Mouse (Mus musculus) small intestine, adult 2 months (tissue): ENCODE measurements around the gene Pnpla3.

Source experiments
- CTCF ChIP-seq: fragments of 200-500 bp; IDR thresholded peaks from 2 replicates; pipeline ENCODE4 v1.5.1; 2012; ENCODE audit warnings: low read depth, mild to moderate bottlenecking, control low read depth, inconsistent platforms, low read length, moderate library complexity, mixed read lengths; ENCODE audit not compliant: insufficient replicate concordance, insufficient read length; ENCODE audit errors: extremely low read depth
- POLR2A ChIP-seq: fragments of 200-500 bp; IDR thresholded peaks from 2 replicates; pipeline ENCODE4 v1.6.1; 2012; ENCODE audit warnings: low read depth, mild to moderate bottlenecking, control low read depth, inconsistent platforms, low read length, moderate library complexity

GRCm38 (mm10) chr15:84188887-84189530 lies 21.4 kb downstream of the Pnpla3 start:
- TF ChIP-seq CTCF = no peak
- TF ChIP-seq POLR2A = no peak
